Mouse (Mus musculus) C2C12 (cell line): ENCODE data around the gene Ttc19.

Experiments used
- CTCF ChIP-seq: IDR thresholded peaks from one replicate; pipeline ENCODE4 v1.5.1; 2011; ENCODE audit not compliant: control insufficient read depth, insufficient read depth, insufficient read length
- MYOG ChIP-seq: IDR thresholded peaks from one replicate; pipeline ENCODE4 v1.6.1; 2011; ENCODE audit not compliant: control insufficient read depth, insufficient read length; ENCODE audit errors: extremely low read depth

DNA sequence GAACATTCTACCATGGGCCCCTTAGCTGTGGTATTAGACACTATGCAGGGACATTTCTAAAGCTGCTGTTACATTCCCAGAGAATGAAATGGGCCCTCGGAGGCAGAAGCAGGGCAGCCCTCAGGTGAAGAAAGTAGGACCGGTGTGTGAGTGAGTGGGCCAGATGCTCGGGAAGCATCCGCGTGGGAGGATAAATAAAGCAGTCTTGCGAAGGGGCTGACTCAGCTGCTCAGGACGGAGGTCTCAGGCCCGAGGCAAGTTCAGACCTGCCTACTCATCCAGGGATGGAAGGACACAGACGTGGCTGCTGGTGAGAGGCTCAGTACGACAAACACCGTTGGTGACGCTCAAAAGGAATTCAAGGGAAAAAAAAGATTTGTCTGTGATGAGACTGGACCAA lies 12.2 kb upstream of the Ttc19 start:
- TF ChIP-seq CTCF: no peak
- TF ChIP-seq MYOG: no peak
